Mouse (Mus musculus): Measurements from ENCODE around the gene Nfkbil1. TPM values are rescaled to one million over a fixed set of nuclear protein-coding genes. Genes with fewer than 3 reads are reported as not detected.

Gene Nfkbil1
- polyA plus RNA-seq, 1 experiment, result 20.1 TPM

DNA sequence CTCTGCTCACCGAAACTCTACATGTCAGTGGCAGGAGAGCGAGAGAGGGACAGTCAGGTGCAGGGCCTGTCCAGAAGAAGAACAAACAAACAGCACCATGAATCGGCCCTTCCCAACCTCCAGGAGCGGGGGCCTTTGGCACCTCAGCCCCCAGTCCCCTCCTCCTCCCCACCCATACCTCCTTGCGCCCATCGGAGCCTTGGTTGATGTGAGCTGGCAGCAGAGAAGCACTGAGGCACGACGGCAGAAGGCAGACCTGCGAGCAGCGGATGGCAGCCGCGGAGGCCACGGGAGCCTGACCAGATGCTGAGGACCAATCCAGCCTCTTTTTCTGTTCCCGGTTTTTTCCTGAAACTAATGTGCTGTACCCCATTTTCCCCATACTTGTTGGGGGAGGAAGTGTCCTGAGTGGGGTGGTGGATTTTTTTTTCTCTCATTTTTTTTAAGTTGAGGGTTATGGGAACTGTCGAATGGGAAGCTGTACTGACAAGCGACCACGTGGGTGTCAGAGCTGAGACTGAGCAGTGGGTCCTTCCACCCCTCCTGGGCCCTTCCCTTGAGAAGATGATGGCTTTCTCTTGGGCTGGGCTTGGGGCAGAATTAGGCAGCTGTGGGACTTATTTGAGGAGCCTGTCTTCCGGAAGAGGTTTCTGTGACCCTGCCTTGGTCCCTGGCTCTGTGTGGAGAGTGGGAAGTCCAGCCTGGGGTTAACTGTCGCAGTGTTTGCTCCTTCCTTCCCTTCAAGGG is 14.0 kb upstream of the Nfkbil1 start:
- Histone ChIP-seq H3ac (ENCODE audit: control insufficient read depth, insufficient read length, low read depth) (no peak overlapping the region), H3K79me3 (ENCODE audit: low read depth) (peaks cover 35% of the 10 kb centered on the region), H3K36me3 (ENCODE audit: control insufficient read depth, insufficient read depth) (peaks cover 95% of the 10 kb centered on the region), H3K4me3 (ENCODE audit: insufficient read depth, poor library complexity, severe bottlenecking) (no peak overlapping the region), H3K79me2 (ENCODE audit: control insufficient read depth, insufficient read depth) (peaks cover 67% of the 10 kb centered on the region), H3K27me3 (ENCODE audit: control insufficient read depth, insufficient read depth, insufficient read length) (no peaks in the 10 kb centered on the region)
- TF ChIP-seq CEBPB (IDR thresholded peaks at IDR 0.05; ENCODE audit: low read depth), result no peak
- TF ChIP-seq MYOG (IDR thresholded peaks at IDR 0.05; ENCODE audit: control insufficient read depth, extremely low read depth, insufficient read length), result no peak
- no peak for TF ChIP-seq FOSL1 (IDR thresholded peaks at IDR 0.05; ENCODE audit: insufficient read depth, low read length, poor library complexity, severe bottlenecking)
- TF ChIP-seq MYOD1 (IDR thresholded peaks at IDR 0.05; ENCODE audit: control insufficient read depth, insufficient read length, low read depth), result no peak
- TF ChIP-seq CTCF (IDR thresholded peaks at IDR 0.05; ENCODE audit: control insufficient read depth, insufficient read depth, insufficient read length), result no peak
- TF ChIP-seq MAX (IDR thresholded peaks at IDR 0.05), result no peak
- TF ChIP-seq USF1 (IDR thresholded peaks at IDR 0.05; ENCODE audit: low read depth), result no peak

DNA sequence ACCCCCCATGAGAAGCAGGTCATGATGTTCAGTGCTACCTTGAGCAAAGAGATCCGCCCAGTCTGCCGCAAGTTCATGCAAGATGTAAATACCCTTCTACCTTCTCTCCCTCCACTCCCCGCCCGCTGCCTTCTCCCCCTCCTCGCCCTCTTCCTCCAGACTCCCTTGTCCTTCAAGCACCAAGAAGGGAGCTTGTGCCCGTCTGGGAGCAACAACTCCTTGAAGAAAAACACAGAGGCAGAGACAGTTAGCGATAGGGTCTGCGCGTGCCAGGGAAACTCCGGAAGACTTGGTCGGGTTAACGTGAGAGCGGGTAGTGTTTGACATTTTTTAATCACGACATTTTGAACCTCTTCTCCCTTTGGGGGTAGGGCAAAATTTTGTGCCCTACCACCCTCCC is 13.4 kb upstream of the Nfkbil1 start:
- H3K4me3 ChIP-seq (ENCODE audit: insufficient read depth, poor library complexity, severe bottlenecking), result no peak overlapping the region
- H3K79me3 ChIP-seq (ENCODE audit: low read depth), result peaks cover 42% of the 10 kb centered on the region
- no peaks in the 10 kb centered on the region for H3K27me3 ChIP-seq (ENCODE audit: control insufficient read depth, insufficient read depth, insufficient read length)
- no peak for TF ChIP-seq CTCF (IDR thresholded peaks at IDR 0.05; ENCODE audit: control insufficient read depth, insufficient read depth, insufficient read length)
- TF ChIP-seq CEBPB (IDR thresholded peaks at IDR 0.05; ENCODE audit: low read depth), result no peak
- no peak for TF ChIP-seq MYOD1 (IDR thresholded peaks at IDR 0.05; ENCODE audit: control insufficient read depth, insufficient read length, low read depth)
- TF ChIP-seq MYOG (IDR thresholded peaks at IDR 0.05; ENCODE audit: control insufficient read depth, extremely low read depth, insufficient read length), result no peak
- no peak for TF ChIP-seq MAX (IDR thresholded peaks at IDR 0.05)
- TF ChIP-seq USF1 (IDR thresholded peaks at IDR 0.05; ENCODE audit: low read depth), result no peak
- no peak for TF ChIP-seq FOSL1 (IDR thresholded peaks at IDR 0.05; ENCODE audit: insufficient read depth, low read length, poor library complexity, severe bottlenecking)
- H3K36me3 ChIP-seq (ENCODE audit: control insufficient read depth, insufficient read depth), result peaks cover 96% of the 10 kb centered on the region
- H3ac ChIP-seq (ENCODE audit: control insufficient read depth, insufficient read length, low read depth), result no peak overlapping the region
- peaks cover 73% of the 10 kb centered on the region for H3K79me2 ChIP-seq (ENCODE audit: control insufficient read depth, insufficient read depth)

DNA sequence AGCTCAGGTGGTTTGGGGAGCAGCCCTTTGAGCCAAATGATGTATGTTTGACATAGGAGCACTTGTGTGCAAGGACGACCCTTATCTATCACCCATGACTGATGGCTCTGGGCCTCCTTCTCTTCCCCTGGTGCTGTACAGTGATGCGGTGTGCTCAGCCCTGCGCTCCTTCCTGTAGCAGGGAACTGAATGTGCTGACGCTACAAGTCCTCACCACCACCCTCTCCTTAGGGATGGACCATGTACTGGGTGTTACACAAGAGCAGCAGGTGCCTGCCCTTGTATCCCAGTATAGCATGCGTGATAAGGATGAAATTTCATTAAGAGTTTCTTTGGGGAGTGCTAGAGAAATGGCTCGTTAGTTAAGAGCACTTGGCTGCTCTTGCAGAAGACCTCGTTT is 11.6 kb upstream of the Nfkbil1 start:
- H3K4me3 ChIP-seq (ENCODE audit: insufficient read depth, poor library complexity, severe bottlenecking), result no peak overlapping the region

DNA sequence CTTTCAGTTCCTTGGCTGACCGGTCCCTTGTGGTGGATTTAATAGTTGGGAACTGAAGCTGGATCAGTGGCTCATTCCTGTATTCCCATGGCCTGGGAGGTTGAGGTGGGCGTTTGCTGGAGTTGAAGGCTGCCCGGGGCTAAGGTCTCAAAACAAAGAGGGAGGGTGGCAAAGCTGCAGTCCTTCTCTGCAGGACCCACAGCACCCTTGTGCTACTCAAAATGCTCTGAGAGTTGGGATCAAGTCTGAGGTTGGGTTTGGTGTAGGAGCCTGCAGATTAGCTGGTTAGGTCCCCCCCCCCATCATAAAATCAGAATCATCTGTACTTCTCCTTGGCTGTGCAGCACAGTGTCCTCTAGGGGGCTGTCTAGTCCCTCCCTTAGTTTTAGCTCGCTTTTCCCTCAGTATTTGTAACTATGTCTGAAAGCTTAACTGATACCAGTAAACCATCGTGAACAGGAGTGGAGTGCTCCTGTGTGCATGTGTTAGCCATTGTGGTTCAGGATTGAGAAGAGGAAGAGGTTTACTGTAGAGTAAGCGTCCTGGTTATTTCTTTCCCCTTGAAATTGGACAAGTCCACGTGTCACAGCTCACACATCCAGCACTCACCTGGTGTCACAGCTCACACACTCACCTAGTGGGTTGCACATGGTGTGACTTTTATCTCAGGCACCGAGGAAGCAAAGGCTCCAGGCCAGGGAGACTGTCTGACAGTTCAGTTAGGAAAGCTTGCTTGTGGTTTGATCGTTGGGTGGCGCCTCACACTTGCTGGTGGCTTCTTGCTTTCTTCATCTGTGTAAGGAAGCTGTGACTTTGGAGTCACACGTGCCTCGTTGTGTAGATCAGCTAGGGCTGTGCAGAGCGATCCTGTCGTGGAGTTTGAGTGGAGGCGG is 10.4 kb upstream of the Nfkbil1 start:
- Histone ChIP-seq H3K79me2 (ENCODE audit: control insufficient read depth, insufficient read depth) (peaks cover 92% of the 10 kb centered on the region), H3ac (ENCODE audit: control insufficient read depth, insufficient read length, low read depth) (no peak overlapping the region), H3K27me3 (ENCODE audit: control insufficient read depth, insufficient read depth, insufficient read length) (no peaks in the 10 kb centered on the region), H3K79me3 (ENCODE audit: low read depth) (peaks cover 62% of the 10 kb centered on the region), H3K4me3 (ENCODE audit: insufficient read depth, poor library complexity, severe bottlenecking) (no peak overlapping the region), H3K36me3 (ENCODE audit: control insufficient read depth, insufficient read depth) (peaks cover 81% of the 10 kb centered on the region)
- TF ChIP-seq CEBPB (IDR thresholded peaks at IDR 0.05; ENCODE audit: low read depth) (no peak), FOSL1 (IDR thresholded peaks at IDR 0.05; ENCODE audit: insufficient read depth, low read length, poor library complexity, severe bottlenecking) (no peak), MYOG (IDR thresholded peaks at IDR 0.05; ENCODE audit: control insufficient read depth, extremely low read depth, insufficient read length) (no peak), CTCF (IDR thresholded peaks at IDR 0.05; ENCODE audit: control insufficient read depth, insufficient read depth, insufficient read length) (no peak), USF1 (IDR thresholded peaks at IDR 0.05; ENCODE audit: low read depth) (no peak), MYOD1 (IDR thresholded peaks at IDR 0.05; ENCODE audit: control insufficient read depth, insufficient read length, low read depth) (no peak), MAX (IDR thresholded peaks at IDR 0.05) (no peak)

More for the DNA sequence above, 11.6 kb upstream of the Nfkbil1 start:
- H3K36me3 ChIP-seq (ENCODE audit: control insufficient read depth, insufficient read depth), result peaks cover 90% of the 10 kb centered on the region
- TF ChIP-seq FOSL1 (IDR thresholded peaks at IDR 0.05; ENCODE audit: insufficient read depth, low read length, poor library complexity, severe bottlenecking) (no peak), CTCF (IDR thresholded peaks at IDR 0.05; ENCODE audit: control insufficient read depth, insufficient read depth, insufficient read length) (no peak), MAX (IDR thresholded peaks at IDR 0.05) (no peak), MYOD1 (IDR thresholded peaks at IDR 0.05; ENCODE audit: control insufficient read depth, insufficient read length, low read depth) (no peak)
- H3ac ChIP-seq (ENCODE audit: control insufficient read depth, insufficient read length, low read depth), result no peak overlapping the region
- H3K79me2 ChIP-seq (ENCODE audit: control insufficient read depth, insufficient read depth), result peaks cover 91% of the 10 kb centered on the region
- no peaks in the 10 kb centered on the region for H3K27me3 ChIP-seq (ENCODE audit: control insufficient read depth, insufficient read depth, insufficient read length)
- peaks cover 60% of the 10 kb centered on the region for H3K79me3 ChIP-seq (ENCODE audit: low read depth)

DNA sequence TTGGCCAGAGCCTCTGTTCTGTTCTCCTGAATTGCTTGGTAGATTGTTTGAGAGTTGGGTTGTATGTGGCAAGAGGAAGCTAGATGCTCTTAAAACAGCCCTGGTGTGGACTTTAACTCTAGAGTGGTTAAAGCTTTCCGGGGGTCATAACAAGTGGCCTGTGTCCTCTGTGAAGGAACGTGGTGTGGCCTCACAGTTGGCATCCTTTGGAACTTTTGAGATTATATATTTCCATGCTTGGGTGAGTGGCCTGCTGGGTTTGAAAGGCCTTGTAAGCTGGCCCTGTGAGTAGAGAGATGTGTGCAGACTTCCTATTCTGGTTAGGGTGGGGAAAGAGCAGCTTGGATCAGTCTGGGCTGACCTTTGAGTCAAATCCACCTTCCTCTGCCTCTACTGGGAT is 9.4 kb upstream of the Nfkbil1 start:
- no peak for TF ChIP-seq FOSL1 (IDR thresholded peaks at IDR 0.05; ENCODE audit: insufficient read depth, low read length, poor library complexity, severe bottlenecking)
- no peak for TF ChIP-seq CTCF (IDR thresholded peaks at IDR 0.05; ENCODE audit: control insufficient read depth, insufficient read depth, insufficient read length)
- no peak for TF ChIP-seq MAX (IDR thresholded peaks at IDR 0.05)
- TF ChIP-seq USF1 (IDR thresholded peaks at IDR 0.05; ENCODE audit: low read depth), result no peak
- TF ChIP-seq MYOG (IDR thresholded peaks at IDR 0.05; ENCODE audit: control insufficient read depth, extremely low read depth, insufficient read length), result no peak
- TF ChIP-seq CEBPB (IDR thresholded peaks at IDR 0.05; ENCODE audit: low read depth), result no peak
- Histone ChIP-seq H3ac (ENCODE audit: control insufficient read depth, insufficient read length, low read depth) (no peak overlapping the region), H3K4me3 (ENCODE audit: insufficient read depth, poor library complexity, severe bottlenecking) (no peak overlapping the region), H3K27me3 (ENCODE audit: control insufficient read depth, insufficient read depth, insufficient read length) (no peaks in the 10 kb centered on the region), H3K79me2 (ENCODE audit: control insufficient read depth, insufficient read depth) (peaks cover 84% of the 10 kb centered on the region), H3K79me3 (ENCODE audit: low read depth) (peaks cover 60% of the 10 kb centered on the region), H3K36me3 (ENCODE audit: control insufficient read depth, insufficient read depth) (peaks cover 71% of the 10 kb centered on the region)
